Mouse (Mus musculus) urinary bladder, postnatal 25 days (tissue): ENCODE measurements around the gene Tff1.

ENCODE experiments used
- DNase-seq: peaks from one replicate; pipeline ENCODE4 v3.0.0; 2022; ENCODE audit warnings: low spot score

Gene Tff1

DNA sequence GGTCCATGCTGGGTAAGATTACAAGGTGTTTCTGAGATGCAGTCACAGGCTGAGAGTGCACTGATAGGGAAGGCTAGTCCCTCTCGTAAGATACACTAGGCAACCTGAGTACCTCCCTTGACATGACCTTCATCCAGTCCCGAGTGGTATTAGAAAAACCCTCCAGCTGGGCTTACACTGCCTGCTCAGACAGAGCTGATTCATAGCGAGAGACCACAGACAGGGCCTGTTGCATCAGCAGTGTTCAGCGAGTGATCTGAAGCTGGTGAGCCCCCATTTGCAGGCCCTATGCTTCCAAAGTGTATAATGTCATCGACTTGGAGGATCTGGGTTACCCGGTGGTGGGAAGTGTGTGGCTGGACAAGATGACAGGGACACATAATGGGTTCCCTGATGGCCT lies at the start of gene Tff1:
Tff1 (minus strand) TSS at position 151 of the 400 bp plus-strand sequence.
- no peak for DNase-seq

DNA sequence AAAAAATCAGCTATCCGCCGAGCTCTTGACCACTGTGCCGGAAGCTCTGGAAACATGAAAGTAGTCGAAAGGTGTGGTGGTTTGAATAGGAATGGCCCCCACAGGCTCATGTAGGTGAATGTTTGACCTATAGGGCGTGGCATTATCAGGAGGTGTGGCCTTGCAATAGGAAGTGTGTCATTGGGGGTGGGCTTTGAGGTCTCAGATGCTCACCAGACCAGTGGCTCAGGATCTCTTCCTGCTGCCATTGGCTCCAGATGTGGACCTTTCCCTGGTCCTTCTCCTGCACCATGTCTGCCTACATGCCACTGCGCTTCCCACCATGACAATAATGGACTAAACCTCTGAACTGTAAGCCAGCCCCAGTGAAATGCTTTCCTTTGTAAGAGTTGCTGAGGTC lies 46.8 kb upstream of the Tff1 start:
- no peak for DNase-seq

DNA sequence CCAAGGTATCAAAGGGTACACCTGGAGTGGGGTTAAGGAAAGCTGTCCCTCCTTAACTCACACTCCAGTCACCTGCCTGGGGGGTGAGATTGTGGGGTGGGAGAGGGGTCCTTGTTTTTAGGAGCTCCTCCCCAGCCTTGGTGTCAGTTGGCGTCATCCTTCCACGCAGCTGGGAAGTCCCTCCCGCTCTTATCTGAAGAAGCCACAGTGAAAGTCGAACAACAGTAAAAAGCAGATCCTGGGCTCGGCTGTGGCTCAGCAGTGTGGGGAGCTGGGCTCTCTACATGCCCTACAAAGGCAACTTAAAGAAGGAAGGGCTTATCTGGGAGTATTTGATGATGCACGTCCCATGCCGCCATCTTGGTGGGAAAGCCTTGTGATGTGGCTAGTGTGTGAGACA lies 45.2 kb upstream of the Tff1 start:
- no peak for DNase-seq

DNA sequence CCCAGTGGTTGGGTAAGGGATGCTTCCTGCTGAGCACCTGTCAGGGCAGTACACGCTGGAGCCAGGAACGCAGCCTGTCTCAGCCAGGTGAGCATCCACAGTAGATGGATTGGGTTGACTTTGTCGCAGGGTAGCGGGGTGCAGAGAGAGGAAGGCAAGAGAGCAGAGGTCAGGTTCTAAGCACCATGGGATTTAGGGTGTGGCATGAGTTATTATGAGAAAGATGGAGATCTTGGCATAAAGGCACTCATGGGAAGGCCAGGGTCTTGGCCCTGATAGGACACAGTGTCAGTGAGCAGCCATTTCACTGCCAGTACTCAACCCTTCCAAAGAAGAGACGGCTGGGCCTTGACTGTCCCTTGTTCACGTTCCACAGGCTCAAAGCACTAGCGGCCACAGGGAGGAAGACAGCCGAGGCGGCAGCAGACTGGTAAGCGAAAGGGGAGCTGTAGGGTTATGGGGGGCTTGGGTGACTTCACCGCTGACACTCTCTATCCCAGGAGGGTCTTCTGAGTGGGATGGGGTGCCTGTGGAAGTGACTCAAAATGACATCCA lies 44.4 kb upstream of the Tff1 start:
- no peak for DNase-seq

DNA sequence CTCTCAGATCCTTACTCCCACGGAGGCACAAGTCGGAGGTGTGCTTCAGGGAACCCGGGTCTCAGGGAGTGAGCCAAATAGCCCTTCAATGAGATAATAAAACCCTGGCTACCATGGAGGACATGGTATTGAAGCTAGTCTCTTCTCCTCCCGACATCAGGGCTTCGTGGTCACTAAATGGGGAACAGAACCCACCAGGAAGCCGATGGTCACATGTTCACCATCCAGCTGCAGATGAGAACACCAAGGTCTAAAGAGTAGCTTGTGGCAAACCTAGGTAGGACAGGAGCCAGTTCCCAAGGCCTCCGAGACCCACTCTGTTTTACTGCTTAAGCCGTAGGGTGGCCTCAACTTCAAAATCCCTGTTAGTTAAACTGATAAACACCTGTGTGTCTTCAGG lies 43.6 kb upstream of the Tff1 start:
- DNase-seq: no peak

DNA sequence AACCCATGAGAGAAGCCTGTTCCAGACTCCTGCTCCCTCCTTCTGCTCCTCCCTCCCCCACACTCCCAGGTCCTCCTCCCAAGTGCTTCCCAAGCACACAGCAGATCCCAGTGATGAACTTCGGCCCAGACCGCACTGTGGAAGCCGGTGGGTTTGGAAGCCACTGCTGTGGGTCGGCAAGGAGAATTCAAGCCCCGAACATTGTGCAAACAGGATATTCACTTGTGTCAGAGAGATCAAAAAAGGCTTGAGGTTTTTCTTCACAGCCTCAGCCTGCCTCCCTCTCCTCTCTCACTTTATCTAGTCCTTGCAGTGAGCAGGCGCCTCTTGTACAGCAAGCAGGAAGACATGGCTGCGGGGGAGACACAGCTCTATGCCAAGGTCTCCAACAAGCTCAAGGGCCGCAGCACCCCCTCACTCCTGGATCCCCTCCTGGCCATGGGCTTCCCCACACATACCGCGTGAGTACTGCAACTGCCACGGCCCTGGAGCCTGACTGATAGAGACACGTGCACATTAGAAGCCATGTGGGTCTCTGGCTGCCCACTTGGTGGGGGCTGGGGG lies 42.8 kb upstream of the Tff1 start, which contains the start of gene Ubash3a:
Ubash3a (plus strand) TSS at position 103 of the 564 bp plus-strand sequence.
- DNase-seq: no peak

DNA sequence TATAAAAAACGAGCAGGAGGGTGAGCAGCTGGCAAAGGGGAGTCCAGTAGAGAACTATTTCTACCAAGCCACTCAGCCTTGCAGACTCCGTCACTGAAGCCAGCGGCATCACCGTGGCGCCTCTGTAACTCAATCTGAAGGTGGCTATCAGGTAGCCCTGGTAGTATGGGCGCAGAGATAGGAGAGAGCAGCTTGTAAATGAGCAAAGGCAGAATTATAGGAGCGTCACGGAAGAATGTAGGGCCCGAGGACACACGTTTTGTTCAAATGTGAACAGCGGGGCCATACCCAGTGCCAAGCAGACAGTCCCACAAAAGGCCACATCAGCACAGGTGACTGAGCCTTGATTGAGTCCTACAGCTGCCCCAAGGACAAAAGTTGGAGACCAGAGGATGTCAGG lies 33.8 kb upstream of the Tff1 start, which contains the start of gene Tmprss3:
Tmprss3 (minus strand) TSS at position 101 of the 400 bp plus-strand sequence.
- no peak for DNase-seq

DNA sequence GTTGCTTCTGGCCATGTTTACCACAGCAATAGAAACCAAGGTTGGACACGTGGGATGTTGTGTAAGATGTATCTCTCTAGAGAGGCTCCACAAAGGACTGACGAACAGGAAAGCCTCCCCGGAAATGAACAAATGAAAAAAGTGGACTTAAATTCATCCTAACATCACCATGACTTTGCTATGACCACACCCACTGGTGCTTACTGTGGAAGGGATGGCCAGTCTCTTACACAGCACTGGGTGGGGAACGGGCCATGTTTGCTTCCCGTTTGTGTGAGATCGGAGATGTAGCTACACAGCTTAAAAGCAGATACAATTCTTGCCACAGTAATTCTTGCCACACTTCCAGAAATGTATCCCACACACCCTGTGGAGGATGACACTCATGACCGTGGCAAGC lies 31.2 kb upstream of the Tff1 start:
- no peak for DNase-seq

DNA sequence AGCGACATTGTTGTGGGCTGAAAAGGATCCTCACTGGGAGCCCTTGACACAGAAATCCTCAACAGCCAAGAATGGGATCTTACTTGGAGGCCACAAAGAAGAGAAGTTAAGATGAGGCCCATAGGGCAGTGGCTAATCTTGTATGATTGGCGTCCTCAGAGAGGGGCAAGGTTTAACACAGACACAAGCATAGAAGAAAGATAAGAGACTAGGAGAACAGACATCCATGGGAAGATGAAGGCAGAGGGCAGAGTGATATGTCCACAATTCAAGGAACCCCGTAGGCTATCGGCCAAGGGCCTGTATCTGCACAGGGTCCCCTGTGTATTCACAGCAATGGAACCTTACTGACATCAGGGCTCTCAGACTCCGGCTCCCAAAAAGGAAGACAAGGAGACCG lies 30.1 kb upstream of the Tff1 start:
- no peak for DNase-seq

DNA sequence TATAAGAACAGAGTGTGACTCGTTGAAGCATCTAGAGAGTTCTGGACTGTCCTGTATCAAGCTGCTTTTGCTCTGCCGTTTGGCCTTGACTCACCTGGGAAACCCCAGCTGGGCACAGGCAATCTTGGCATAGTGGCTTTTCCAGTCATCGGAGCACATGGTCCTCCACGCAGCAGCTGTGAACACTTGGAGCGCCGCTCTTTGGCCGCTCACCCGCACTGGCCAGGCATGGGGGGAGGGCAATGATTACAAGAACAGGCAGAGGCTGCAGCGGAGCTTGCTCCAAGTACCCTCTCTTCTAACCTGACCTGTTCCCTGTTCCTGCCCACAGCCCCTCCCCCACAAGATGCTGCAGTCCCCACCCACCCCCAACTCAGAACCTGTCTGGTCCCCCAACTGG lies 28.3 kb upstream of the Tff1 start:
- DNase-seq: no peak

DNA sequence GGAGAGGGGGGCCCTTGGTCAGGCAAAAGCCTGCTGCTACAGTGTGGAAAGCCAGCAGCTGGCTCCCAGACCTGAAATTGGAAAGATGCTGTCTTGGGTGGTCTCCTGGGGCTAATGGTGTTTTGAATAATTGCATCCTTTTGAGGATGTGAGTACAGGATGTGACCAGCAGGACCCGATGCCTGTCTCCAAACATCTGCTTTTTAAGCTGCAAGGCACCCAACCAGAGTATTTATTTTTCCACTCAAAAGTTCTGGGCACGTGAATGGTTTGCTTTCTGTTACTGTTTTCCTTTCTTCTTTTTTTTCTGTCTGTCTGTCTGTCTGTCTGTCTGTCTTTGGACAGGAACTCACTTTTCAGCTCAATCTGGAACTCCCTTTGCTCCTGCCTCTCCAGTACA lies 27.6 kb upstream of the Tff1 start:
- DNase-seq: no peak

DNA sequence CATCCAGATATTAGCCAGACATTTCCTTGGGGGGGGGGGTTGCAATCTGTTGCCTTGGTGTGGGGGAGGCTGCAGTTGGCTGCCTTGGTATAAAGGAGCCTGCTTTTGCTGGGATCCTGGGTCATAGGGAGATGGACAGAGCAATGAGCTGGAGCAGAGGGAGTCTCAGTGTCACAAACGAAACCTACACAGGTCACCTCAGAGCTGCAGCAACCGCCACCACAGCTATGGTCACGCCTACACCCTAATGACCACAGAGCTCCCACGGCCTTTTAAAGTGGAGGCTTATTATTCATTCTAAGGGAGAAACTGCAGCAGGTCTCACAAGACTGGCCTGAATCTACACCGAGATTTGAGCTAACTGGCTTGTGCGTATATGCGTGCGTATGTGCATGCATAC lies 26.7 kb upstream of the Tff1 start:
- no peak for DNase-seq

DNA sequence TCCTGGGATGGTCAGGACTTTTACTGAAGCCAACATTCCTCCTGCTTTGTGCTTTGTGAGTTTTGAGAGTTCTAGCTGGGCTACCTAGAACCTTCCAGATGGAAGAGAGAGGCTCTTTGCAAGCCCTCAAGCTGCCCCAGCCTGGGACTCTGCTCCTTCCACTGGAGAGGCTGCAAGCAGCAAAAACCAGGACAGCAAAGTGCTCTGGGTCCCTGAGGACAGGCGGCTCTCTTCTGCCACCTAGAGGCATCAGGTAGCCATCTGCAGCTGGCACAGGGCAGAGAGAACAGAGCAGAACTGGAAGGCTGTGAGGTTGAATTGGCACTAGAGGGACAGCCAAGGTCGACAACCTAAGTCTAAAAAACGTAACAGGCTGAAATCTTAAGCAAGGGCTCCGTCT lies 22.3 kb upstream of the Tff1 start:
- DNase-seq: peak; percentile 59

DNA sequence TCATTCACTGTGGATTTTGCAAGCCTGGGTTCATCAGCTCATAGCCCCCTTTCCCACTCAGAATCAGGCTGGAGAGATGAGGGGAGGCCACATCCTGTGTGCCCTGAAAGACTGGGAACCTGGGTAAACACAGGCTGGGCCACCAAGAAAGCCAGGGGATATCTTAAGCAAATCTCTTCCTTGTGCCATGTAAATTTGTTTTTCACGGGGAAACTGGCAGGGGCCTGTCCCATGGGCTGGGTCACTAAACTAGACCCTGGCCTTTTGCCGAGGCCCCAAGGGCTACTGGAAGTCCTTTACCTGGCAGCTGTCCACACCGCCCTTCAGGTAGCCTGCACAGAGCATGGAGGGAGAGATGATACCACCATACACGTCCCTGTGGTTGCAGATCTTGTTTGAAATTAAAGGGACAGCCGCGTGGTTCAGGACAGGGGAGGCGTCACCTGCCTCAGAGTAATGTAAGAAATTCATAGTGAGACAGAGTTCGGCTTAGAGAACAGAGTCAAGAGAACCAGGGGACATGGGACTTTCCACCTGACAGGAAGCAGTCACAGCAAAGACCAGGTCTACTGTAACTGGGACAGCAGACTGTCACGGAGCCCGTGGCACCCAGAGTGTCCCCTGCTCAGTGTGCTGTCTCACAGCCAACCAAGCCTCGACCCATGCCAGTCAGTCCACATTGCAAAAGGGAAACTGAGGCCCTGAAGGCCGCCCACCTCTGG lies 19.4 kb upstream of the Tff1 start:
- no peak for DNase-seq

DNA sequence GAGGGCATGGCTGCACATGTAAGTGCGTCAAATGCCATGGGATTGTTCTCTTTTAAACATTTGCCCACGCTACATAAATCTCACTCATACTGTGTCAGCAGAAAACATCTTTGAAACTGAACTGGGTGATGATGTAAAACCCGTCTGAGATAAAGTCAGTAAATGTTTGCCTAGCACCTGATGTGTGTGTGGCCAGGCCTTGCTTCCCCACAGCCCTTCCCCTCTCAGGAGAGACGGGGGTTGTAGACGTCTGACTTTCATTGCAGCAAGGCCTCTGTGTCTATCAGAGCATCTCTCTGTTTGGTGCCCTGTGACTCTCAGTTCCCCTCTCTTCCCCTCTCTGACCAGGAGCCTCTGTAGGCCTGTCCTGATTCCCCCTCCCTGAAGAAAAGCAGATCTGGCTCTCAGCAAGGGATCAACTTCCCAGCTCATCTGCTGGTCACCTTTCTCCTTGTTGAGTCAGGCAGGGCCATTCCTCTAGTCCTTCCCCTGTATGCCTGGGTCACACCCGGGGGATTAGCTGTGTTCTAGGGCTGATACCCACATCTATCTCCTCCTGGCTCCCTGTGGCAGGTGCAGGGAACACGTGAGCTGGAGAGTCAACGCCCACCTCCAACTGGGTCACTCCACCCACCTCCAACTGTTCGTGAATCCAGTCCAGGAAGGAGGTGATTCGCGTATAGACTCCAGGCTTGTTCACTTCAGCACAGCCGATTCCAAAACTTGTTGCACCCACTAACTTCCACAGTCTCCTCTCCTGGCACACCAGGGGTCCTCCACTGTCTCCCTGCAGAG lies 18.3 kb upstream of the Tff1 start:
- no peak for DNase-seq

DNA sequence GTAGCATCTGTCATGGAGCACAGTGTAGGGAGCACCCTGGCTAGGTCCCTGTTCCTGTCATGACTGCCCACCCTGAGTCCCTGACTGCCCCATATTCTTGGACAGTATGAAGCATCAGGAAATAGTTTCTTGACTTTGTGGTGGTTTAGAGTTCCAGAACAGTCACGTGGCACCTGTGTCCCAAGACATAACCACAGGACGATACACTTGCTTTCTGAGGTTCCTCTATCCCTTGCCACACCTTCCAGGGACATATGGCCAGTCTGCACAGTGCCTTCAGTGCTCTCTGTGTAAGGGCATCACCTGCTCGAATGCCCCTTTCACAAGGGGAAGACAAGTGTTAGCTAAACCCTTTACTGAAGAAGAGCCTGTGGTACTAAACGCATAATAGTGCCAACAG lies 16.4 kb upstream of the Tff1 start:
- no peak for DNase-seq

DNA sequence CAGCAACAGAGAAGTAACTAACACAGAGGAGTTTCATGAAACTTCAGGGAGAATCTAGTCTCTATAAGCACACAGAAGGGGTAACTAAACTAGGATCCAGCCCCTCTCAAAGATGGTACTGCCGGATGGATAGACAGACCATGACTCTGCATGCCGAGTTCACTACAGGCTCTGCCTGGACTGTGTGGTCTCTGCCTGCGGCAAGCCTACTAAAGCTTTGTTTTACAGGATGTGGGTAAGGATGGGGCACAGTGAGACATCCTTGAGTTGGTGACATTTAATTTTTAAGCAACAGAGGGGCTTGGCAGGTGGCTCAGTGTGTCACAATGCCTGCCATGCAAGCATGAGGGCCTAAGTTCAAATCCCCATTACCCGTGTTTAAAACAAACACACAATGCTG lies 11.2 kb upstream of the Tff1 start:
- no peak for DNase-seq

DNA sequence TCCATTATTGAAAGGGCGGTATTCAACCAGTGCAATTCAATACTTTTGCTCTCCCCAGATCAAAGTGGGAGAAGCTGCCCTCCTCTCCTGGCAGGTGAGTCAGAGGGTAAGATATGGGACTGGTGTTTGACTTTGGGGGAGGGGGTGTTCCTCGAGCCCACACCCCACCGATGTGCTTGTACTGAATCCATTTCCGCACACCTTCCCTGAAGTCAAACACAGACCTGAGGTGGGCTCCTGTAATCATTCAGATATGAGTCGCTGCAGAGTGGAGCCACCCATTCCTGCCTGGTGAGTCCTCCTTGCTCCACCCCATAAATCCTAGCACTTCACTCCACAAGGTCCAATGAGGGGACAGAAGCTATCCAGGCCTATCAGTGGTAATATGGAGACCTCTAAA lies 4.7 kb upstream of the Tff1 start:
- no peak for DNase-seq

DNA sequence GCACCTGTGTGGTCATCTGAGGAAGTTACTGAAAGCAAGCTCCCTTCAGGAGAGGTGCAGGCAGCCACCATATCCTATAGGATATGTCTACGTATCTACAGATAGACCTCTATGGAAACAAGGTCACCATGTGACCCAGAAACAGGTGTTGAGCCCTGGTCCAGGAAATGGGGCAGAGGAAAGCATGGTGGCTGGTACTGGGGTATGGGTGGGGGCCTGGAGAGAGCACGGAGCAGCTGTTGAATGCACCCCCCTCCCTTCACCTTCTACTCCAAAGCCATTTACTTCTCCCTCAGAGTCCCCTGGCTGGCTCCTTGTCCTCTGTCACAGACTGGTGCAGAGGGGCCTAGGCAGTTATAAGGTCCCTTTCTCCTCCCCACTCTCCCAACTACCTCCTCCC lies 1.3 kb downstream of the Tff1 start:
- no peak for DNase-seq

DNA sequence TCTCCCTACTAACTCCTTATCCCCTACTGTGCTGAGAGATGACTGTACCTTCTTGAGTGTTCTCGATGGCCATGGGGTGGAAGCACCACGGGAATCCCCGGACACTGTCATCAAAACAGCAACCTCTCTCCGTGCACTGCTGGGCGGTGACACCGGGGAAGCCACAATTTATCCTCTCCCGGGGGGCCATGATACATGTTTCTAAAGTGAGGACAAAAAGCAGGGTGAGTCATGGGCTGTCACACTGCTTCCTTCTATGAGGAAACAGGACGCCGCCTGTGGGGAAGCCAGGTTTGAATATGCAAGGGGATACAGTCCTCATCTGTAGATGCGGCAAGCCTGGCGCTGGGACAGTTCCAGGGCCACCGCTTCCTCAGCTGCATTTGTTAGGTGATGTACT lies 2.5 kb downstream of the Tff1 start:
- no peak for DNase-seq

DNA sequence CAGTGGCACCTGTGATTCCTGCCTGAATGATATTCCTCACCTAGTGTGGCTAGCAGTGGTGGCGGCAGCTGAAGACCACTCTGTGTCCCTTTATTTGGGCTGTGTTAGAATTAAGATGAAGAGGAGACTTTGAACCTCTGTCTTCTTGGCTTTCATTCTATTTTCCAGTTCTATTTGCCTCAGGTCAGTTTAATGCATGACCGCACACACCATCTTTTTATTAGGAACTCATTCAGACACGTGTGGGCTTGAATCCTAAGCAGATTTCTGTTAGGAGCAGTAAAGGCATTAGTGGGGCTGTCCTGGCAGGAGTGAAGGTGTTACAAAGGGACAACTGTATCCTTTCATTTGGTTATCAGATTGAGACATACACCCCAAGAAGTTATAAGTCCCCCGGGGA lies 4.8 kb downstream of the Tff1 start:
- no peak for DNase-seq

DNA sequence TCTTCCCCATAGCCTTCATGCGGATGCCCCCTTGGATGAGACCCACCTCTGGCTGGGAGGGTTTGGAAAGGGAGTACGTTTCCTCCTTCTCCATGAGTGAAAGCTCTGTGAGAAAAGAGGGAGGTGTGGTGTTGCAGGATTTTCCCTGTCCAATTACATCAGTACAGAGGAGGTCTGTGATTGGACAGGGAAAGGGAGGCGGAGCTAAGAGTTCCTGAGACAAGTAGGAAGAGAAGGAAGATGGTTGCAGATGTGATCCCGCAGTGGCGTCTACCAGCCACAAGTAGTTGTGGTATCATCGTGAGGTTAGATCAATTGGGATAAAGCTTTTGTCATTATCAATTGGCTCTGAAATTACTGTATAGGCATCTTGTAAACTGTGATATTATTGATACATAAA lies 7.2 kb downstream of the Tff1 start:
- no peak for DNase-seq

DNA sequence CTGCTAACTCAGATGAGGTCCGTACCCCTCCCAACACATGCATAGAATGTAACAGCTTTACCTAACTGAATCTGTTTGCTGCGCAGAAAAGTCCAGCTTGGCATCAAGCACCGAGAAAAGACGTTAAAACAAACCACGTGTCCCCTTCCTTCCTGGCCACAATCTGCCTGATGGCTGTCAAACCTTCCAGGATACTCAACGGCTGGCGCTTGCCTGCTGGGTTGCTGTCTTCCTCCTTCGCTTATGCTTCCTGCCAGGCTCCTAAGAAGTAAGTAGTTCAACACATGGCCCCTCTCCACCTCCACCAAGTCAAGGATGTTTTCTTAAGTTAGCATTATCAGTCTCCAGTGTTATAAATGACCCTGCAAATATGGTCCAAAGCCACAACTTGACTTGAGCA lies 11.3 kb downstream of the Tff1 start:
- no peak for DNase-seq
